Mouse (Mus musculus): Measurements from ENCODE around the gene Neu1. TPM values are rescaled to one million over a fixed set of nuclear protein-coding genes. Genes with fewer than 3 reads are reported as not detected.
"Not testable (repeated sequence)": the region's sequence is repeated elsewhere in the genome, so short reads cannot be mapped to it uniquely, and the experiment has no call there.

The Neu1 gene
- polyA plus RNA-seq, 1 experiment from 2014 or later: 16.2 TPM

- H3K36me3 ChIP-seq (replicated peaks): peaks cover 18% of the 10 kb centered on the region
- H3K9me3 ChIP-seq: no peaks in the 10 kb centered on the region
- H3K4me2 ChIP-seq: peak overlapping the region; percentile 73
- peak overlapping the region; percentile 95 for H3K4me3 ChIP-seq (replicated peaks)
- H3K9ac ChIP-seq: peak overlapping the region; percentile 95
- peaks cover 22% of the 10 kb centered on the region for H3K27me3 ChIP-seq
- H3K4me1 ChIP-seq: peaks cover 14% of the 10 kb centered on the region
- H3K27ac ChIP-seq: peak overlapping the region; percentile 93
- ATAC-seq (ENCODE audit: low FRiP score): peak; percentile 90
- under 1% methylated on average over 23 of the region's 23 CpGs for WGBS
Observed at GRCm38 (mm10) chr17:34952378-34953040, 21.5 kb downstream of the Neu1 start.

GRCm38 (mm10) chr17:34953258-34953657, 22.2 kb downstream of the Neu1 start:
- H3K4me1 ChIP-seq: peaks cover 14% of the 10 kb centered on the region
- H3K27me3 ChIP-seq: peaks cover 22% of the 10 kb centered on the region
- H3K27ac ChIP-seq: no peak overlapping the region
- 92% methylated on average over 3 of the region's 3 CpGs for WGBS
- H3K36me3 ChIP-seq (replicated peaks): peaks cover 18% of the 10 kb centered on the region
- peak overlapping the region; percentile 95; the same call in 1 of the 2 replicates for H3K4me3 ChIP-seq (replicated peaks)
- H3K4me2 ChIP-seq: peak overlapping the region; percentile 73; the same call in 1 of the 2 replicates
- H3K9ac ChIP-seq: no peak overlapping the region
- no peak for ATAC-seq (ENCODE audit: low FRiP score)
- no peaks in the 10 kb centered on the region for H3K9me3 ChIP-seq

GRCm38 (mm10) chr17:34953904-34954303, 22.9 kb downstream of the Neu1 start:
- H3K9ac ChIP-seq: no peak overlapping the region
- WGBS: 87% methylated on average over 4 of the region's 4 CpGs
- peaks cover 22% of the 10 kb centered on the region for H3K27me3 ChIP-seq
- no peak for ATAC-seq (ENCODE audit: low FRiP score)
- no peak overlapping the region for H3K4me2 ChIP-seq
- no peak overlapping the region for H3K4me3 ChIP-seq (replicated peaks)
- H3K9me3 ChIP-seq: no peaks in the 10 kb centered on the region
- H3K27ac ChIP-seq: no peak overlapping the region
- H3K4me1 ChIP-seq: peaks cover 14% of the 10 kb centered on the region
- H3K36me3 ChIP-seq (replicated peaks): peaks cover 18% of the 10 kb centered on the region

GRCm38 (mm10) chr17:34954831-34955230, 23.8 kb downstream of the Neu1 start:
- H3K4me3 ChIP-seq (replicated peaks): no peak overlapping the region
- peaks cover 22% of the 10 kb centered on the region for H3K27me3 ChIP-seq
- H3K4me2 ChIP-seq: no peak overlapping the region
- peaks cover 13% of the 10 kb centered on the region for H3K36me3 ChIP-seq (replicated peaks)
- peaks cover 20% of the 10 kb centered on the region for H3K4me1 ChIP-seq
- H3K27ac ChIP-seq: no peak overlapping the region
- ATAC-seq (ENCODE audit: low FRiP score): no peak
- H3K9ac ChIP-seq: no peak overlapping the region
- H3K9me3 ChIP-seq: no peaks in the 10 kb centered on the region
- 68% methylated on average over 4 of the region's 4 CpGs for WGBS

GRCm38 (mm10) chr17:34955884-34956283, 24.8 kb downstream of the Neu1 start:
- Histone ChIP-seq H3K9ac (no peak overlapping the region), H3K4me3 (replicated peaks) (no peak overlapping the region), H3K27me3 (peaks cover 25% of the 10 kb centered on the region), H3K36me3 (replicated peaks) (peaks cover 2% of the 10 kb centered on the region), H3K9me3 (no peaks in the 10 kb centered on the region), H3K4me1 (peaks cover 15% of the 10 kb centered on the region), H3K4me2 (no peak overlapping the region), H3K27ac (no peak overlapping the region)
- no peak for ATAC-seq (ENCODE audit: low FRiP score)
- 78% methylated on average over 3 of the region's 3 CpGs for WGBS

- H3K36me3 ChIP-seq (replicated peaks): no peaks in the 10 kb centered on the region
- peaks cover 11% of the 10 kb centered on the region for H3K4me1 ChIP-seq
- H3K4me2 ChIP-seq: no peak overlapping the region
- no peak for ATAC-seq (ENCODE audit: low FRiP score)
- H3K9me3 ChIP-seq: no peaks in the 10 kb centered on the region
- H3K27ac ChIP-seq: no peak overlapping the region
- 51% methylated on average over 1 of the region's 1 CpGs for WGBS
- peaks cover 30% of the 10 kb centered on the region for H3K27me3 ChIP-seq
- no peak overlapping the region for H3K9ac ChIP-seq
- no peak overlapping the region for H3K4me3 ChIP-seq (replicated peaks)
Observed at GRCm38 (mm10) chr17:34956340-34956739, 25.3 kb downstream of the Neu1 start.

GRCm38 (mm10) chr17:34957291-34957690, 26.2 kb downstream of the Neu1 start:
- not testable (repeated sequence) for ATAC-seq (ENCODE audit: low FRiP score); H3K27ac ChIP-seq; H3K36me3 ChIP-seq (replicated peaks); H3K9me3 ChIP-seq; H3K4me2 ChIP-seq; H3K9ac ChIP-seq; H3K4me3 ChIP-seq (replicated peaks)
- peaks cover 11% of the 10 kb centered on the region for H3K4me1 ChIP-seq
- WGBS: 34% methylated on average over 34 of the region's 40 CpGs
- peaks cover 38% of the 10 kb centered on the region for H3K27me3 ChIP-seq

- not testable (repeated sequence) for H3K4me3 ChIP-seq (replicated peaks); H3K4me2 ChIP-seq; H3K36me3 ChIP-seq (replicated peaks); ATAC-seq (ENCODE audit: low FRiP score); H3K9ac ChIP-seq; H3K27ac ChIP-seq; H3K9me3 ChIP-seq
- peaks cover 41% of the 10 kb centered on the region for H3K27me3 ChIP-seq
- peaks cover 11% of the 10 kb centered on the region for H3K4me1 ChIP-seq
- 27% methylated on average over 26 of the region's 40 CpGs for WGBS
Observed at GRCm38 (mm10) chr17:34957966-34958365, 26.9 kb downstream of the Neu1 start.

GRCm38 (mm10) chr17:34958734-34959129, 27.7 kb downstream of the Neu1 start:
- H3K4me2 ChIP-seq: peak overlapping the region; percentile 80
- H3K27ac ChIP-seq; H3K9me3 ChIP-seq; ATAC-seq (ENCODE audit: low FRiP score); H3K36me3 ChIP-seq (replicated peaks): not testable (repeated sequence)
- 0% methylated on average over 17 of the region's 47 CpGs for WGBS
- H3K9ac ChIP-seq: peak overlapping the region; percentile 45; the same call in 1 of the 2 replicates
- H3K4me1 ChIP-seq: peaks cover 11% of the 10 kb centered on the region
- peaks cover 47% of the 10 kb centered on the region for H3K27me3 ChIP-seq
- peak overlapping the region; percentile 49 for H3K4me3 ChIP-seq (replicated peaks)

GRCm38 (mm10) chr17:34959130-34959778, 28.2 kb downstream of the Neu1 start, which contains the start of gene Hspa1b:
Gene Hspa1b (minus strand): TSS chr17:34959238.
- H3K4me3 ChIP-seq (replicated peaks): peak within 1 kb of the TSS; percentile 49
- ATAC-seq (ENCODE audit: low FRiP score): peak; percentile 93
- not testable (repeated sequence) for H3K36me3 ChIP-seq (replicated peaks); H3K9me3 ChIP-seq
- peak within 1 kb of the TSS; percentile 58 for H3K9ac ChIP-seq
- WGBS: under 1% methylated on average over 32 of the region's 32 CpGs
- H3K27ac ChIP-seq: peak within 1 kb of the TSS; percentile 86
- peaks cover 47% of the 10 kb centered on the region for H3K27me3 ChIP-seq
- H3K4me2 ChIP-seq: peak within 1 kb of the TSS; percentile 80
- H3K4me1 ChIP-seq: peaks cover 11% of the 10 kb centered on the region

- H3K27me3 ChIP-seq: peaks cover 39% of the 10 kb centered on the region
- H3K27ac ChIP-seq: no peak overlapping the region; the same call in 1 of the 2 replicates
- ATAC-seq (ENCODE audit: low FRiP score): peak; percentile 3; the same call in 1 of the 2 replicates
- no peaks in the 10 kb centered on the region for H3K36me3 ChIP-seq (replicated peaks)
- peak overlapping the region; percentile 58; the same call in 1 of the 2 replicates for H3K9ac ChIP-seq
- H3K4me1 ChIP-seq: peaks cover 11% of the 10 kb centered on the region
- 15% methylated on average over 12 of the region's 12 CpGs for WGBS
- H3K4me3 ChIP-seq (replicated peaks): peak overlapping the region; percentile 49
- no peaks in the 10 kb centered on the region for H3K9me3 ChIP-seq
- peak overlapping the region; percentile 80 for H3K4me2 ChIP-seq
Observed at GRCm38 (mm10) chr17:34959881-34960515, 28.9 kb downstream of the Neu1 start.

GRCm38 (mm10) chr17:34960702-34961493, 29.8 kb downstream of the Neu1 start:
- H3K36me3 ChIP-seq (replicated peaks): no peaks in the 10 kb centered on the region
- H3K4me1 ChIP-seq: peaks cover 11% of the 10 kb centered on the region
- H3K4me2 ChIP-seq: no peak overlapping the region
- no peak for ATAC-seq (ENCODE audit: low FRiP score)
- no peak overlapping the region for H3K4me3 ChIP-seq (replicated peaks)
- no peaks in the 10 kb centered on the region for H3K9me3 ChIP-seq
- no peak overlapping the region for H3K9ac ChIP-seq
- H3K27ac ChIP-seq: no peak overlapping the region
- H3K27me3 ChIP-seq: peaks cover 35% of the 10 kb centered on the region
